Mouse (Mus musculus): Measurements from ENCODE around the gene Ak7. TPM values are rescaled to one million over a fixed set of nuclear protein-coding genes. Genes with fewer than 3 reads are reported as not detected.

The Ak7 gene
- polyA plus RNA-seq, 1 experiment from 2014 or later, result 0.50 TPM

DNA sequence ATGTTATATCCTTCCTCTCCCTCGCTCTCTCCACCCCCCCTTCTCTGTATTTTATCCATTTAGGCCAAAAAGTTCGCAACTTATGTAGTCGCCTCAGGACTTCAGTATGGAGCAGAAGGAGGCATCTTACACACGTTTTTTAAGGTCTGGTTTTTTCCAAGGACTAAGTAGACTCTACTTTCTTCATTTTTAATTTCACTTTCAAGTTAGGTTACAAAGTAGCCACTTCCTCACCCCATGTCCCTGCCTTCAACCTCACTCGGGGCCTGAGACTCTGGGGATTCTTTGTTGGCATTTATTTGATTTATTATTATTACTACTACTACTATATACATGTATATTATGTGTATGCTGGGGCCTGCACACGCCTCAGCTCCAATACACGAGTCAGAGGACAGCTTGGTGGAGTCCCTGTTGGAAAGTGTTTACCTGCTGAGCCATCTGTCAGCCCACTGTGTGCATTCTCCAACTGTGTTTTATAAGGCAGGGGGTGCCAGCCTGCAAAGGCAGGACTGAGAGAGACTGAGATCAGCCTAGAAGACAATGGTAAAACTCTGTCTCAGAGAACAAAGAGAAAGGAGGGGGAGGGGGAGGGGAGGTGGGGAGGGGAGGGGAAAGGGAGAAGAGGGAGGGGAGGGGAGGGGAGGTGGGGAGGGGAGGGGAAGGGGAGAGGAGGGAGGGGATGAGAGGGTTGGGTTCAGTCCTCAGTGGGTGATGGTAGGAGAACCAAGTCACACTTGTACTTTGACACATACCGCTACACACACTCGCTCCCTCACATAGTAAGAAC lies 27.8 kb downstream of the Ak7 start:
- Histone ChIP-seq H3K4me2 (replicated peaks) (no peak overlapping the region), H3K36me3 (no peaks in the 10 kb centered on the region), H3K4me1 (0 out of 2 replicates have a peak, but pooled peaks cover 2% of the 10 kb centered on the region), H3K27ac (replicated peaks) (no peak overlapping the region), H3K9me3 (no peaks in the 10 kb centered on the region), H3K27me3 (no peaks in the 10 kb centered on the region), H3K9ac (replicated peaks) (no peak overlapping the region), H3K4me3 (no peak overlapping the region)
- WGBS, result 75% methylated on average over 9 of the region's 9 CpGs
- ATAC-seq (ENCODE audit: low FRiP score, low read depth), result no peak

DNA sequence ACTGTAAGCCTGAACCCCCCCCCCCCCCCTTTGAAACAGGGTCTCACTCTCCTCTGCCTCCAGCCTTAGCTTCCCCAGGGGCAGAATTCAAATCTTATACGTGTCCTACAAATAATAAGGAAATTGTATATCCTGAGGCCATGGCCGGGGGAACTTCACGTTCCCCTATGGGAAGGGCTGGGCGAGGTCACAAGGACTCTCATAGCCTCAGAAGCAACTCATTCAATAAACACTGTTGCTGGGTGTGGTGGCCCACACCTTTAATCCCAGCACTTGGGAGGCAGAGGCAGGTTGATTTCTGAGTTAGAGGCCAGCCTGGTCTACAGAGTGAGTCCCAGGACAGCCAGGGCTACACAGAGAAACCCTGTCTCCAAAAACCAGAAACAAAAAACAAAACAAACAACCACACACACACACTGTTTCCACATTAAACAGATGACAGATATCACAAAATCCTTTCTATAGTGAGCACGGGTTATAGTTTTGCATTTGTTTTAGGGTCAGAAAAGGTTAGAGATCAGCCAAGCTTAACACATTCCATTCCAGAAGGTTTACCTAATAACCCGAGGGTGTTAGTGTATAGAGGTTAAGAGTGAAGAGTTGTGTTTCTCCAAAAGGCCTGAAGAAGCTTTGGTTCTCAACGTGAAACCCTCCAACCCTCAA lies 29.6 kb downstream of the Ak7 start:
- no peak for ATAC-seq (ENCODE audit: low FRiP score, low read depth)
- H3K4me2 ChIP-seq (replicated peaks), result no peak overlapping the region
- H3K27me3 ChIP-seq, result no peaks in the 10 kb centered on the region
- no peaks in the 10 kb centered on the region for H3K36me3 ChIP-seq
- no peak overlapping the region for H3K9ac ChIP-seq (replicated peaks)
- 79% methylated on average over 7 of the region's 7 CpGs for WGBS
- no peaks in the 10 kb centered on the region for H3K9me3 ChIP-seq
- no peak overlapping the region for H3K27ac ChIP-seq (replicated peaks)
- H3K4me1 ChIP-seq, result 0 out of 2 replicates have a peak, but pooled peaks cover 2% of the 10 kb centered on the region
- no peak overlapping the region for H3K4me3 ChIP-seq

DNA sequence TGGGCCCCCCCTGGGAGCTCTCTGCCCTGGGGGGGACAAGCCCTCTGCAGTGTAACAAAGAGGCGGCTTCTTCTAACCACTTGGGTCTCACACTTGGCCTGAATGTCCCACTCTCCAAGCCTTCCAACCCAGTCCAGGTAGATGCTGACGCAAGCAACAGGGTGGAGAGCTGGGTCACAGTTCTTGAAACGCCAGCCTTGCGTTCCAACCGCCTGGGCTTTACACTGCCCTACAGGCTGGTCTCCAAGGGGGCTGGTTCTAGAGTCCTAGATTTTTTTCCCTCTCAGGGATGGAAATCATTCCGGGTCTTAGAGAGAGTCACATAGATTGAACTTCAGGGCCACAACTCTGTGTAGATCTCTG lies 30.1 kb downstream of the Ak7 start:
- H3K4me1 ChIP-seq, result 0 out of 2 replicates have a peak, but pooled peaks cover 2% of the 10 kb centered on the region
- no peak overlapping the region for H3K9ac ChIP-seq (replicated peaks)
- no peaks in the 10 kb centered on the region for H3K36me3 ChIP-seq
- no peaks in the 10 kb centered on the region for H3K27me3 ChIP-seq
- no peak overlapping the region for H3K4me2 ChIP-seq (replicated peaks)
- 89% methylated on average over 6 of the region's 6 CpGs for WGBS
- no peaks in the 10 kb centered on the region for H3K9me3 ChIP-seq
- no peak for ATAC-seq (ENCODE audit: low FRiP score, low read depth)
- no peak overlapping the region for H3K27ac ChIP-seq (replicated peaks)
- no peak overlapping the region for H3K4me3 ChIP-seq

DNA sequence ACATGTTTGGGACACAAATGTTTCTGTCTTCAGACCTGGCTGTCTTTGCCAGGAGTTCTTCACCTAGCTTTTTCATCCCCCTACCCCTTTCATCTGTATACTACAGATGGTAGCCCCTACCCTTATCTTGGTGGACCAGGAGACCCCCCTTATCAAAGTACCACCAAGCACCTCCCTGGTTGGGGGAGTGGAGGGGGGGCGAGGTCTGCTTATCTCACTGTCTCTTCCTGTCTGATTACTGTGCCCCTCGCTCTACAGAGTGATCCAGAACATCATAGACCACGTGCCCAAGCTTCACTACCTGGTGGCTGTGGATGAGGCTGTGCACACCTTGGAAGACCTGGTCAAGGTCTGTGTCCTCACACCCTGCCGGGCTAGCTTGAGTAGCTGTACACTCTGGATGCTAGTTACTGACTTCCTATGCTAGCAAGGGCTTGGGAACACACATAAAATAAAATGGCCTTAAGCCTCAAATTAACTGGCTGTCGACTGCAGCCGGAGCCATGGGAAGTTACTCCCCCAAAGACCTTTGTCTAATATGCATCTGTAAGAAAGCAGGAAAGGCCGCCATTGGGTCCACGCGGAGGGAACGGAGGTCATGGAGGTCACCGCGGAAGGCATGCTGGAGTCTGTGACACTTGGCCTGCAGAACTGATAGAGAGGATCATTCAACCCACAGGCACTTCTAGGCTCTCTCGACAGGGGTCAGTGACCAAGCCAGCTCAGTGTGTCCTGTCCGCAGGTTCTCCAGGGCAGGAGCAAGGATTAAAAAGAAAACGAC lies 32.7 kb downstream of the Ak7 start:
- no peak for ATAC-seq (ENCODE audit: low FRiP score, low read depth)
- WGBS, result 81% methylated on average over 15 of the region's 15 CpGs
- H3K9ac ChIP-seq (replicated peaks), result no peak overlapping the region

DNA sequence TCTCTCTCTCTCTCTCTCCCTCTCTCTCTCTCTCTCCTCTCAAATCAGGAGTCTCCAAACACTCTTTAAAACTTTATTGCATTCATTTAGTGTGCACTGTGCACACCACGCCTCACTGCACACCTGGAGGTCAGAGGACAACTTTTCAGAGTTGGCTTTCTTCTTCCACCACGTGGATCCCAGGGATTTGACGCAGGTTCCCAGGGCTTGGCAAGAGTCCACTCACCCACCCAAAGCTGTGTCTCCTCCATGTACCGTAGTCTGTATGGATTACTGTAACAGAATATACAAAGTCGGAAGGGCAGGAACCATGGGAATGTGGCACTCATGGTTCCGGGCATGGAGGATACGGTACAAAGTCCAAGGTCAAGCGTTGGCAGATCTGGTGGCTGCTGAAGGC lies 33.9 kb downstream of the Ak7 start:
- Histone ChIP-seq H3K27ac (replicated peaks) (no peak overlapping the region), H3K27me3 (no peaks in the 10 kb centered on the region), H3K9ac (replicated peaks) (no peak overlapping the region), H3K4me1 (no peaks in the 10 kb centered on the region), H3K4me3 (no peak overlapping the region), H3K4me2 (replicated peaks) (no peak overlapping the region), H3K36me3 (no peaks in the 10 kb centered on the region), H3K9me3 (no peaks in the 10 kb centered on the region)
- WGBS, result 92% methylated on average over 8 of the region's 8 CpGs
- no peak for ATAC-seq (ENCODE audit: low FRiP score, low read depth)

More for the DNA sequence above, 32.7 kb downstream of the Ak7 start:
- Histone ChIP-seq H3K9me3 (no peaks in the 10 kb centered on the region), H3K4me2 (replicated peaks) (no peak overlapping the region), H3K4me3 (no peak overlapping the region), H3K36me3 (no peaks in the 10 kb centered on the region), H3K27me3 (no peaks in the 10 kb centered on the region), H3K4me1 (0 out of 2 replicates have a peak, but pooled peaks cover 2% of the 10 kb centered on the region), H3K27ac (replicated peaks) (no peak overlapping the region)

DNA sequence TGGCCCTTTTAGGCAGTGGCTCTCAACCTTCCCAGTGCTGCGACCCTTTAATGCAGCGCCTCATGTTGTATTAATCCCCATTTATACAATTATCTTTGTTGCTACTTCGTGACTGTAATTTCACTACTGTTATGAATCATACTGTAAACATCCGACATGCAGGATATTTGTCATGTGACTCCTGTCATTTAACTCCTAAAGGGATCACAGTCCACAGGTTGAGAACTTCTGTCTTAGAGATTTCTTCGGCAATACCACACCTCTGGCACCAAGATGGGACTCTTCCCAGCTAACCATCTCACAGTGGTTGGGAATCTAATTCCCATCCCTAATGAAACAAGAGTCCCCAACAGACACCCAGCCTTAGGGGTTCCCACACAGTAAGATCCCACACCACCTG lies 42.3 kb downstream of the Ak7 start:
- Histone ChIP-seq H3K27ac (replicated peaks) (no peak overlapping the region), H3K36me3 (no peaks in the 10 kb centered on the region), H3K4me2 (replicated peaks) (no peak overlapping the region), H3K4me1 (no peaks in the 10 kb centered on the region), H3K9ac (replicated peaks) (no peak overlapping the region), H3K9me3 (no peaks in the 10 kb centered on the region), H3K27me3 (no peaks in the 10 kb centered on the region), H3K4me3 (no peak overlapping the region)
- no peak for ATAC-seq (ENCODE audit: low FRiP score, low read depth)
- 92% methylated on average over 5 of the region's 5 CpGs for WGBS

DNA sequence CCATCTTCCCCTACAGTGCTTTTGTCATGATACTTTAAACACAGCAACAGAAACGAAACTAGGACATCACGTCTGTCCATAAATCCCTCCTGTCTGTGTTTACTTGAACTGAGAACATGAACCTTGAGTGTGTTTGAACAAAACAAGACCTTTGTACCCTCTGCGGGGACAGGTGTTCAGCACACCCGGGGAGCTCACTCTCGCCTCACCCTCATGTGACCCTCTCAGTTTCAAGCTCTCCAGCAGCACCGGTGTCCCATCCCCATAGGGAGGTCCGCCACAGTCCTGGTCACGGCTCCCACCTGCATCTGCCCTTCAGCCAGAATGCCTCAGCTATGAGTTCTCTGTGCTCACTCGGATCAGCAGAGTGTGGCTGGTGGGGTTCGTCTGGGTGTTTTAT lies 48.0 kb downstream of the Ak7 start:
- H3K4me3 ChIP-seq, result no peak overlapping the region
- WGBS, result 95% methylated on average over 10 of the region's 10 CpGs
- no peak for ATAC-seq (ENCODE audit: low FRiP score, low read depth)
- no peak overlapping the region for H3K4me2 ChIP-seq (replicated peaks)
- no peaks in the 10 kb centered on the region for H3K4me1 ChIP-seq
- H3K27me3 ChIP-seq, result no peaks in the 10 kb centered on the region
- H3K27ac ChIP-seq (replicated peaks), result no peak overlapping the region
- H3K36me3 ChIP-seq, result no peaks in the 10 kb centered on the region
- no peak overlapping the region for H3K9ac ChIP-seq (replicated peaks)
- no peaks in the 10 kb centered on the region for H3K9me3 ChIP-seq

DNA sequence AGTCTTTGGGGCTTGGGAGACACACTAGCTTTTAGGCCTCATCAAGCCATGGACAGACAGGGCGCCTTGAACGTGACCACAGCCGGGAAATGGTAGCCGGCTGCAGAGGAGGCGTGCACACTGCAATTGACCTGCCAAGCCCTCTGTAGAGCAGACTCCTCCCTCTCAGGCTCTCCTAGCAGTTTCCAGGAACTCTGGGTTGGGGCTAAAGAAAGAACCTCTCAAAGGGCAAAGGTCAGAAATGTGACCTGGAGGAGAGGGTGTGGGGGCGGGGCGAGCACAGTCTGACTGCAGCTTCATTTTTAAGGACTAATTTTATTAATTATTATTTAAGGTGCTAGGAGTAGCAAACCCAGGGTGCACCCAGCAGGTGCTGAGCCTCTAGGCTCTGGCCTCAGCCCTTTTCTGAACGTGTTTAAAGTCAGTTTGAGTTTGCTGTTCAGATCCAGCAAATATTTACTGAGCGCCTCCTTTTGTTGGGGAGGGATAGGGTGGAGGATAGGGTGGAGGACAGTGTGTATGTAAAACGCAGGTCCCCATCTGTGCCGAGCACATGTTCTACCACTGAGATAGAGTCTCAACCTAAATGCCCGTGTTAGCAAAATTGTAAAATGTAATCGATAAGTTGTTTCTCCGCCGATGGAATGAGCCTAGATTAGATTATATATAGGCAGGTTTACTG lies 52.2 kb downstream of the Ak7 start:
- H3K36me3 ChIP-seq, result no peaks in the 10 kb centered on the region
- H3K4me1 ChIP-seq, result 0 out of 2 replicates have a peak, but pooled peaks cover 3% of the 10 kb centered on the region
- H3K4me3 ChIP-seq, result no peak overlapping the region
- no peak overlapping the region for H3K4me2 ChIP-seq (replicated peaks)
- H3K9me3 ChIP-seq, result no peaks in the 10 kb centered on the region
- WGBS, result 42% methylated on average over 15 of the region's 15 CpGs
- H3K27ac ChIP-seq (replicated peaks), result no peak overlapping the region
- H3K27me3 ChIP-seq, result no peaks in the 10 kb centered on the region
- H3K9ac ChIP-seq (replicated peaks), result no peak overlapping the region
- ATAC-seq (ENCODE audit: low FRiP score, low read depth), result no peak

DNA sequence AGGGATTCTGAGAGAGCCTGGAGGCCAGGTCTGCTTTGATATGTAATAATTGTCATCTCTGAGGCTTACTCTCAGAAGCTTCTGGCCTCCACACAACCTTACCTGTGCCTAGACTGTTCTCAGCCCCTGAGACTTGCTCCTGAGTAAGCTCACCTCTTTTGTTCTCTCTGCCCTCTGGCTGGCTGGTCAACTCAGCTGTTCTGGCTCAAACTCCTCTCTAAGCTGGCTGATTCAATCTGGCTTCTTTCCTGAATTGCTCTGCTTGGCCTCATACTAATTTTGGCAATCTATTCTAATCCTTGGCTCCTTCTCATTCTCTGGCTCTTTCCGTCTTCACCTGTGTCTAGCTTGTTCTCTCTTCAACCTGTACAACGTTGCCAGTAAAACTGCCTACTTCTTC lies 53.1 kb downstream of the Ak7 start:
- Histone ChIP-seq H3K27me3 (no peaks in the 10 kb centered on the region), H3K27ac (replicated peaks) (no peak overlapping the region), H3K4me3 (no peak overlapping the region), H3K4me1 (0 out of 2 replicates have a peak, but pooled peaks cover 3% of the 10 kb centered on the region), H3K9me3 (no peaks in the 10 kb centered on the region), H3K36me3 (no peaks in the 10 kb centered on the region), H3K9ac (replicated peaks) (no peak overlapping the region), H3K4me2 (replicated peaks) (no peak overlapping the region)
- ATAC-seq (ENCODE audit: low FRiP score, low read depth), result no peak
- 96% methylated on average over 2 of the region's 2 CpGs for WGBS

DNA sequence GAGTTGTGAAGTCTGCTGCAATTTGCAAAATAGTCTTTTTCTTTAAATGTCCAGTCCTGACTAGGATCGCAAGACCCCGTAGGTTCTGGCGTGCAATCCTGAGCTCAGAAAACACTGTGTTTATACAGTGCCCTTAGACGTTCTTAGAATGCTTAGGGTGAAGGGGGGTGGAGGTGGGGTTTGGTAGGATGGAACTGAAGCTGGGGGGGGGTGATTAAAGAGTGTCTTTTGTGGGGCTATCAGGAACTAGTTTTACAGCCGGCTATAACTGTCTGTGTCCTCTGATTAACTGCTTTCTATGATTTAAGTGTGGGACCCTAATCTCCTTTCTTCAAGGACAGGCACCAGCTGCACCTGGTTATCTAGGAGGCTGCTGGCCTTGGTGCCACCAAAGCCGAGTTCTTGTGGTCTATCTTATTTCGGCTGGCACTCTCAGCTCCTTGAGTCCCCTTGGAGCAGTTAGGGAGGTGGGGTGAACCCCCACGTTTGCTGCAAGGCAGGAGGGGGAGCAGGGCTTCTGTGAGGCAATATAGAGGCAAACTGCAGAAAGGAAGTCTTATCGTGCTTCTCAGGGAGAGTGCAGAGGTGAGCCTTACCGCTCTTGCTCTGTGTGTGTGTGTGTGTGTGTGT lies 54.2 kb downstream of the Ak7 start:
- 72% methylated on average over 10 of the region's 10 CpGs for WGBS
- ATAC-seq (ENCODE audit: low FRiP score, low read depth), result no peak

DNA sequence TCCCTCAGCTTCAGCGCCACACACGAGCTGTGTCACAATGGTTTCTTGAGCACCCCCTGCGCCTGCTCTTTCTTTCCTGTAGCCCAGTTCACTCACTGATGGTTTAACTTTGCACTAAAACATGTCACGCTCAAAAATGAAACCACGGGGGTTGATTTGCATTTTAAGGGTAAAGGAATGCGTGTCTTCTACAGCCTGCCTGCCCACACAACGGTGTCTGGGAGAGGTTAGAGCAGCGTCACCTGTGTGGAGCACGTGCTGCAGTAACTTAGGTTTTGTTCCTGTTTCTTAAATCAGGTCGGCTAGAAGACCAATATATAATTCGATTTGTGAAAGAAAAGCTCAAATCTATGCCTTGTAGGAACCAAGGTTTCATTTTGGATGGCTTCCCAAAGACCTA lies 55.4 kb downstream of the Ak7 start:
- H3K4me1 ChIP-seq, result 0 out of 2 replicates have a peak, but pooled peaks cover 3% of the 10 kb centered on the region
- no peak overlapping the region for H3K27ac ChIP-seq (replicated peaks)
- H3K36me3 ChIP-seq, result no peaks in the 10 kb centered on the region
- no peak overlapping the region for H3K4me2 ChIP-seq (replicated peaks)
- ATAC-seq (ENCODE audit: low FRiP score, low read depth), result no peak
- H3K4me3 ChIP-seq, result no peak overlapping the region
- no peak overlapping the region for H3K9ac ChIP-seq (replicated peaks)
- 74% methylated on average over 11 of the region's 11 CpGs for WGBS
- no peaks in the 10 kb centered on the region for H3K9me3 ChIP-seq
- H3K27me3 ChIP-seq, result no peaks in the 10 kb centered on the region

More for the DNA sequence above, 54.2 kb downstream of the Ak7 start:
- no peak overlapping the region for H3K27ac ChIP-seq (replicated peaks)
- no peak overlapping the region for H3K4me2 ChIP-seq (replicated peaks)
- H3K4me3 ChIP-seq, result no peak overlapping the region
- no peaks in the 10 kb centered on the region for H3K27me3 ChIP-seq
- 0 out of 2 replicates have a peak, but pooled peaks cover 3% of the 10 kb centered on the region for H3K4me1 ChIP-seq
- no peak overlapping the region for H3K9ac ChIP-seq (replicated peaks)
- H3K9me3 ChIP-seq, result no peaks in the 10 kb centered on the region
- no peaks in the 10 kb centered on the region for H3K36me3 ChIP-seq

Measured in midbrain, embryonic 12.5 days (tissue).